Mouse (Mus musculus) small intestine, adult 2 months (tissue): Measurements from ENCODE around the gene Tsc2. TPM values are rescaled to one million over a fixed set of nuclear protein-coding genes. Genes with fewer than 3 reads are reported as not detected.

Experiments
- H3K27ac ChIP-seq: fragments of 200-500 bp; 2 replicates; pipeline ENCODE4 v1.5.1; 2012; ENCODE audit warnings: low read depth, low read length, control low read depth, inconsistent platforms; ENCODE audit not compliant: insufficient read depth
- H3K27me3 ChIP-seq: fragments of 200-500 bp; 2 replicates; pipeline ENCODE4 v1.6.1; 2012; ENCODE audit warnings: mild to moderate bottlenecking, moderate library complexity, low read length, inconsistent platforms; ENCODE audit not compliant: control insufficient read depth, insufficient read depth
- H3K36me3 ChIP-seq: fragments of 200-500 bp; 2 replicates; pipeline ENCODE4 v1.6.1; 2012; ENCODE audit warnings: mild to moderate bottlenecking, low read length, control low read depth, inconsistent platforms; ENCODE audit not compliant: control insufficient read depth, insufficient read depth
- H3K4me1 ChIP-seq: fragments of 200-500 bp; 2 replicates; pipeline ENCODE4 v1.6.1; 2012; ENCODE audit warnings: low read length, inconsistent platforms, mixed read lengths; ENCODE audit not compliant: control insufficient read depth, insufficient read depth, insufficient read length
- H3K4me3 ChIP-seq: fragments of 200-500 bp; 2 replicates; pipeline ENCODE4 v1.5.1; 2012; ENCODE audit warnings: low read depth, mild to moderate bottlenecking, control low read depth, inconsistent platforms, low read length, moderate library complexity
- CTCF ChIP-seq: fragments of 200-500 bp; IDR thresholded peaks from 2 replicates; pipeline ENCODE4 v1.5.1; 2012; ENCODE audit warnings: low read depth, mild to moderate bottlenecking, control low read depth, inconsistent platforms, low read length, moderate library complexity, mixed read lengths; ENCODE audit not compliant: insufficient replicate concordance, insufficient read length; ENCODE audit errors: extremely low read depth
- POLR2A ChIP-seq: fragments of 200-500 bp; IDR thresholded peaks from 2 replicates; pipeline ENCODE4 v1.6.1; 2012; ENCODE audit warnings: low read depth, mild to moderate bottlenecking, control low read depth, inconsistent platforms, low read length, moderate library complexity
- WGBS: fragments of 180-500 bp; shearing (Covaris S2); methylation state at CpG from one replicate; pipeline ENCODE4 v1.1.7; 2018; 5-methylcytosine and 5-hydroxymethylcytosine counted together
- polyA plus RNA-seq: library from polyadenylated mRNA; depleted of rRNA; stranded (reverse); fragments of >200 nt; gene quantifications from 2 replicates; pipeline ENCODE4 v1.2.3, GENCODE M21; 2012

Tsc2 gene
- polyA plus RNA-seq, 1 experiment: 83.5 TPM

- WGBS: 5% methylated on average over 19 of the region's 19 CpGs
- H3K4me1 ChIP-seq: peaks cover 10% of the 10 kb centered on the region; the same call in 1 of the 2 replicates
- H3K27ac ChIP-seq: no peak overlapping the region
- peak overlapping the region; percentile 26 for H3K4me3 ChIP-seq
- TF ChIP-seq POLR2A (no peak), CTCF (peak; percentile 93)
- H3K36me3 ChIP-seq: no peaks in the 10 kb centered on the region
- peaks cover 26% of the 10 kb centered on the region for H3K27me3 ChIP-seq
Observed at GRCm38 (mm10) chr17:24653967-24654710, 21.7 kb upstream of the Tsc2 start.

DNA sequence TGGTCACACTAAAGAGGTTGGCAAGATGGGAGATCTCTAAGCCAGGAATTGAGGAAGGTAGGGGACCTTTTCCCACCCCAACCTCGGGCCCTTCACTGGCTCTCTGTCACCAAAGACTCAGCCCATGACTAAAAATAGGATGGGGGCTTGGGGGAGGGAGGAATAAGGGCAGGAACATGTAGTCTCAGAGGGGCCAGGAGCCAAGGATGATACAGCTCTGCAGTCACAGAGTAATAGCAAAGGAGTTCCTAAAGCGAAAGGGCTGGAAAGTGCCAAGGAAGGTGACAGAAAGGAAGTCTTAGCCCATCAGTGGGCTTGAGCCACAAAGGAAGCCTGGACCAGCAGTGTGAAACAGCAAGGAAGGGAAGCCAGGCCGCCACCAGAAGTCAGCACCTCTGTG, 19.4 kb upstream of the Tsc2 start:
- Histone ChIP-seq H3K36me3 (no peaks in the 10 kb centered on the region), H3K27me3 (peaks cover 11% of the 10 kb centered on the region), H3K4me3 (no peak overlapping the region), H3K4me1 (0 out of 2 replicates have a peak, but pooled peaks cover 6% of the 10 kb centered on the region), H3K27ac (no peak overlapping the region)
- TF ChIP-seq POLR2A (no peak), CTCF (no peak)
- 66% methylated on average over 3 of the region's 3 CpGs for WGBS

GRCm38 (mm10) chr17:24650766-24651165, 18.3 kb upstream of the Tsc2 start:
- no peaks in the 10 kb centered on the region for H3K36me3 ChIP-seq
- 0 out of 2 replicates have a peak, but pooled peaks cover 6% of the 10 kb centered on the region for H3K4me1 ChIP-seq
- 47% methylated on average over 4 of the region's 4 CpGs for WGBS
- peaks cover 11% of the 10 kb centered on the region for H3K27me3 ChIP-seq
- H3K4me3 ChIP-seq: no peak overlapping the region
- TF ChIP-seq POLR2A (no peak), CTCF (no peak)
- H3K27ac ChIP-seq: peak overlapping the region; percentile 11; the same call in 1 of the 2 replicates

- peaks cover 8% of the 10 kb centered on the region; the same call in 1 of the 2 replicates for H3K4me1 ChIP-seq
- H3K27me3 ChIP-seq: peaks cover 11% of the 10 kb centered on the region
- 1% methylated on average over 41 of the region's 41 CpGs for WGBS
- H3K4me3 ChIP-seq: peak within 1 kb of the TSS; percentile 94
- H3K36me3 ChIP-seq: no peaks in the 10 kb centered on the region
- TF ChIP-seq POLR2A (0 out of 2 replicates have a peak, but pooled peaks have one; percentile 31), CTCF (no peak)
- peak within 1 kb of the TSS; percentile 61; the same call in 1 of the 2 replicates for H3K27ac ChIP-seq
Observed at GRCm38 (mm10) chr17:24650070-24650616, 17.7 kb upstream of the Tsc2 start, which contains the start of gene Slc9a3r2. TSS of gene Slc9a3r2 (minus strand) at chr17:24650327.

DNA sequence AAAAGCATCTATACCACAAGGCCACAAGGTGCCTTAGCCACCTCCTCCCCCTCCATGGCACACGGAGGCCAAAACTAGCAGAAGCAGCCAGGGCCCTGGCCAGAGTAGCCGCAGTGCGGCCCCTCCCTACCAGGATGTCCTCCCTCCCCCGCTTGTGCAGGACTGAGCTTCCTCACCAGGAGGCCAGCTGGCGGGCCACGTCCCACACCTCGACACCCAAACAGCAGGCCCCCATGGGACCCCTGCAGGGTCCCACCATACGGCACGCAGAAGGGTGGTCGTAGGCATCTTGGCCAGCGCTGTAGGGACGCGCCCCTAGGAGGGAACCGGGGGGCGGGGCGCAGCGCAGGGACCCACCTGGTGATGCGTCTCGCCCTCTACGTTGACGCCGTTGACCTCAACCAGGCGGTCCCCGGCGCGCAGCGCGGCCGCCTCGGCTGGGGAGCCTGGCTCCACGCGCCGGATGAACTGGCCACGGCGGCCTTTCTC, 17.2 kb upstream of the Tsc2 start:
- Histone ChIP-seq H3K4me3 (peak overlapping the region; percentile 94), H3K27me3 (peaks cover 11% of the 10 kb centered on the region), H3K27ac (peak overlapping the region; percentile 61; the same call in 1 of the 2 replicates), H3K36me3 (no peaks in the 10 kb centered on the region), H3K4me1 (peaks cover 8% of the 10 kb centered on the region; the same call in 1 of the 2 replicates)
- TF ChIP-seq POLR2A (no peak), CTCF (no peak)
- 3% methylated on average over 34 of the region's 35 CpGs for WGBS

GRCm38 (mm10) chr17:24648731-24649377, 16.4 kb upstream of the Tsc2 start:
- Histone ChIP-seq H3K27me3 (peaks cover 11% of the 10 kb centered on the region), H3K36me3 (no peaks in the 10 kb centered on the region), H3K27ac (no peak overlapping the region), H3K4me3 (peak overlapping the region; percentile 94), H3K4me1 (peaks cover 8% of the 10 kb centered on the region; the same call in 1 of the 2 replicates)
- WGBS: 80% methylated on average over 10 of the region's 10 CpGs
- TF ChIP-seq CTCF (no peak), POLR2A (no peak)

- H3K36me3 ChIP-seq: no peaks in the 10 kb centered on the region
- H3K27me3 ChIP-seq: peaks cover 11% of the 10 kb centered on the region
- H3K4me3 ChIP-seq: peak overlapping the region; percentile 47
- peaks cover 8% of the 10 kb centered on the region; the same call in 1 of the 2 replicates for H3K4me1 ChIP-seq
- 88% methylated on average over 11 of the region's 11 CpGs for WGBS
- TF ChIP-seq CTCF (no peak), POLR2A (no peak)
- H3K27ac ChIP-seq: no peak overlapping the region
Observed at GRCm38 (mm10) chr17:24647493-24647892, 15.1 kb upstream of the Tsc2 start.
